Mouse (Mus musculus) cerebellum, adult 2 months (tissue): ENCODE measurements at regions not wholly inside any gene's neighbourhood (a gene's known extent, or its start where the extent isn't known, plus 50 kb on each side); places are given as distances from the start of the nearest gene placed in this dataset.
A peak's percentile ranks its signal among the peaks of the same experiment; 100 is the strongest.

Experiments
- DNase-seq, 2 experiments: peaks; one replicate each; pipeline ENCODE4 v3.0.0; 2021
- H3K27ac ChIP-seq: fragments of 200-500 bp; 2 replicates; pipeline ENCODE4 v1.5.1; 2012; ENCODE audit warnings: low read length, control low read depth, inconsistent platforms; ENCODE audit not compliant: insufficient read depth
- H3K27me3 ChIP-seq: fragments of 200-500 bp; 2 replicates; pipeline ENCODE4 v1.6.1; 2012; ENCODE audit warnings: inconsistent platforms, mild to moderate bottlenecking, low read length, moderate library complexity; ENCODE audit not compliant: control insufficient read depth, insufficient read depth
- H3K4me1 ChIP-seq: fragments of 200-500 bp; 2 replicates; pipeline ENCODE4 v1.6.1; 2011; ENCODE audit warnings: low read length; ENCODE audit not compliant: control insufficient read depth, insufficient read depth
- H3K4me3 ChIP-seq: fragments of 200-500 bp; replicated peaks from 2 replicates; pipeline ENCODE3; 2011; ENCODE audit warnings: mild to moderate bottlenecking, low read depth, low read length, control low read depth; ENCODE audit not compliant: insufficient read depth
- CTCF ChIP-seq: fragments of 200-500 bp; IDR thresholded peaks from 2 replicates; pipeline ENCODE4 v1.5.1; 2011; ENCODE audit warnings: low read depth, mild to moderate bottlenecking, control low read depth, low read length, moderate library complexity, borderline replicate concordance; ENCODE audit not compliant: insufficient read depth
- POLR2A ChIP-seq: fragments of 200-500 bp; IDR thresholded peaks from 2 replicates; pipeline ENCODE4 v1.6.1; 2011; ENCODE audit warnings: low read length, control low read depth, borderline replicate concordance; ENCODE audit not compliant: insufficient read depth
- WGBS: fragments of 180-500 bp; shearing (Covaris S2); methylation state at CpG from one replicate; pipeline ENCODE4 v1.1.7; 2018; 5-methylcytosine and 5-hydroxymethylcytosine counted together

- WGBS, result 90% methylated on average over 8 of the region's 8 CpGs
- Histone ChIP-seq H3K27me3 (no peaks in the 10 kb centered on the region), H3K4me1 (no peaks in the 10 kb centered on the region), H3K4me3 (no peak overlapping the region), H3K27ac (no peak overlapping the region)
- no peak for TF ChIP-seq POLR2A
- DNase-seq, result no peak
Observed at GRCm38 (mm10) chr13:46042224-46042623, 77.4 kb upstream of the Atxn1 start.

DNA sequence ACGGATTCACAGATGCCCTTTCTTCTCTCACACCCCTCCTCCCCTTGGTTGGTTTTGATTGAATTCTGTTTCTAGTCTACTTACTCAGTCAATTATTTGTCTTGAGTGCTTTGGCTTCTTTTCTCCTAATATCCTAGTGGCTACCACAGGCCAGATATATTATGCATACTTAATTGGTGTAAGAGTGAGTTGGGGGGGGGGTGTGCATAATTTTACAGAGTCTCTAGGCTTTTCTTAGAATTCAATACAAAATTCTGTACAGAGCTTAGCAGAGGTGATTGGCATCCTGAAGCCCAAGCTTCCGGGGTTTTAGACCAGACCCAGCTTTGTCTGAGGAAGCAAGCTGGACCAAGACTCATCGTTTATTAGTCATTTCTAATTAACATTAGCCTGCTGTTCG lies 76.7 kb upstream of the Atxn1 start:
- H3K4me1 ChIP-seq, result no peaks in the 10 kb centered on the region
- 72% methylated on average over 4 of the region's 4 CpGs for WGBS
- H3K4me3 ChIP-seq, result no peak overlapping the region
- H3K27ac ChIP-seq, result no peak overlapping the region
- TF ChIP-seq POLR2A (no peak), CTCF (no peak)
- no peaks in the 10 kb centered on the region for H3K27me3 ChIP-seq
- no peak for DNase-seq

DNA sequence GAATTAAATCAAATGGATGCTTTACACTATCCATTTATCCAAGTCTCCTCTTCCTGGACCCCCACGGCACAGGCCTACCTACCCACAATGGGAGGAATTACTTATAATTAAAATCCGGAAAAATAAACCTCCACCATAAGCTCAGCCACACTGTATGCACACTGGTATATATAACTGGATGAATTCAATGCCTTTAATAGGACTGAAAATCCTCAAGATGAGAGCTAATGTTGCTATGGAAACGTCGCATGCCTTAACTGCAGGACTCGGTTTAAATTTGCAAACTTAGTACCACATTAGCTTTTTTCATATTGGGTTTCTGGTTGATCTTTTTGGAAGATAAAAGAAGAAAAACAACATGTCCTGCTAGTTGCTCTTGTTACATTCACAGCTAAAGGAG lies 75.3 kb upstream of the Atxn1 start:
- no peak overlapping the region for H3K27ac ChIP-seq
- no peak overlapping the region for H3K4me3 ChIP-seq
- TF ChIP-seq CTCF (no peak), POLR2A (no peak)
- 89% methylated on average over 5 of the region's 5 CpGs for WGBS
- no peaks in the 10 kb centered on the region for H3K27me3 ChIP-seq
- H3K4me1 ChIP-seq, result no peaks in the 10 kb centered on the region
- no peak for DNase-seq

DNA sequence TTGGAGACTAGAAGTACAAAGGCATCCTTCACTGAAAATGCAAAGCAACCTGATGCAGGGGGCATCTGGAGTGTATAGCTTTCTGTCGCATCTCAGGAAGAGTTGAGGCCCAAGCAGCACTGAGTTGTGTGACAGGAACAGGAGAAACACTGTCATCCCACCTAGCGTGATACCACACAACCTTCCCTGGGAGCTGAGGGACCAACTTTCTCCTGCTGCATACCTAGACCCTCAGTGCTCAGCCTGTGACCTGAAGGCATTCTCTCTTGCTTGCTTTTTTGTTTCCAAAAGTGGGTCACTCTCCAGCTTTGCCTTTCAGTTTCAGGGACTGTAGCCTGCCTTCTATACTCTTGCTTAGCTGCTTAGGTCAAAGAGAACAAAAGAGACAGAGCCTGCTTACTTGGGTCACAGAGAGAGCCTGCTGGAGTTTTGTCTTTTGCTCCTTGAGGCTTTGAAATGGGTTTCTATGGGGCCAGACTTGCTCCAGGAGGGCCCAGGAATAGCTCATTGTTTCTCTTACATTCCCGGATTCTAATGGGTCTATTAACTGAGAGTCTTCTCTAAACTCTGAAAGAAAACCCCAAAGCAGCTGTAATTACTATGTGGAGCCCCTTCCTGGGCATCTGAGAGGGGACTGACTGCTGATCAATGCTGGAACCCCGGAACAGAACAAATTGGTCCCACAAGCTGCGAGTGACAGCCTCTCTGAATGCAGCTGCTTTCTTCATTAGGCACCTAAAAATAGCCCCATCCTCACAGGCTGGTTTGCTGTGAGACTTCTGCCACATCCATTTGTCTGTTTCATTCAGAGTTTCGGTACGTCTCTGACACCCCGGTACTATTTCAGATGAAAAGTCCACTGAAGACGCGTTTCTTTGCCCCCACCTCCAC lies 73.9 kb upstream of the Atxn1 start:
- TF ChIP-seq POLR2A, result no peak
- TF ChIP-seq CTCF, result no peak
- 47% methylated on average over 10 of the region's 10 CpGs for WGBS
- no peaks in the 10 kb centered on the region for H3K27me3 ChIP-seq
- no peak for DNase-seq
- no peak overlapping the region for H3K4me3 ChIP-seq
- no peak overlapping the region for H3K27ac ChIP-seq
- no peaks in the 10 kb centered on the region for H3K4me1 ChIP-seq

GRCm38 (mm10) chr13:46032281-46032680 lies 67.5 kb upstream of the Atxn1 start:
- no peak overlapping the region for H3K4me3 ChIP-seq
- no peaks in the 10 kb centered on the region for H3K27me3 ChIP-seq
- no peak for DNase-seq
- H3K4me1 ChIP-seq, result no peaks in the 10 kb centered on the region
- TF ChIP-seq CTCF (no peak), POLR2A (no peak)
- 83% methylated on average over 2 of the region's 2 CpGs for WGBS
- no peak overlapping the region for H3K27ac ChIP-seq

GRCm38 (mm10) chr13:46026018-46026417 lies 61.2 kb upstream of the Atxn1 start:
- H3K27me3 ChIP-seq, result no peaks in the 10 kb centered on the region
- TF ChIP-seq POLR2A, result no peak
- TF ChIP-seq CTCF, result no peak
- H3K4me3 ChIP-seq, result no peak overlapping the region
- H3K27ac ChIP-seq, result no peak overlapping the region
- H3K4me1 ChIP-seq, result peaks cover 3% of the 10 kb centered on the region; the same call in 1 of the 2 replicates
- 3% methylated on average over 2 of the region's 2 CpGs for WGBS
- peak in 1 of 2 experiments; percentile 35 for DNase-seq

DNA sequence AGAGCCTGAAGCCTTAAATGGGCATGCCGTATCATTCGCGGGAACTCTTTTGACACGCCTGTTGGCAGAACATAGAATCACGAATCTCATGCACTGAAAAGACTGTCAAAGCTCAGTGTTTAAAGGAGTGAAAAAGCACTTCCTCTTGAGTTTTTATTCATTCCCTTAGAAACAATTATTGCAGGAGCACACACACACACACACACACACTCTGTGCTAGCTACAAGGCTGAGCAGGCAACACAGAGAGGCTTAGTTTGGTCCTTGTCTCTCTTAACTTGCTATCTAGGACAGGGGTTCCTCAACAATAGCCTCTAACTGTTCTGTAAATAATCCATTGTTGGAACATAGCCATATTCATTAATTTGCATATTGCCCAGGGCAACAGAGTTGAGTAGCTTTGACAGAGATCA lies 58.8 kb upstream of the Atxn1 start:
- Histone ChIP-seq H3K27ac (no peak overlapping the region), H3K27me3 (no peaks in the 10 kb centered on the region), H3K4me1 (peaks cover 18% of the 10 kb centered on the region), H3K4me3 (no peak overlapping the region)
- DNase-seq, result no peak
- WGBS, result 71% methylated on average over 5 of the region's 5 CpGs
- no peak for TF ChIP-seq POLR2A
- TF ChIP-seq CTCF, result no peak

DNA sequence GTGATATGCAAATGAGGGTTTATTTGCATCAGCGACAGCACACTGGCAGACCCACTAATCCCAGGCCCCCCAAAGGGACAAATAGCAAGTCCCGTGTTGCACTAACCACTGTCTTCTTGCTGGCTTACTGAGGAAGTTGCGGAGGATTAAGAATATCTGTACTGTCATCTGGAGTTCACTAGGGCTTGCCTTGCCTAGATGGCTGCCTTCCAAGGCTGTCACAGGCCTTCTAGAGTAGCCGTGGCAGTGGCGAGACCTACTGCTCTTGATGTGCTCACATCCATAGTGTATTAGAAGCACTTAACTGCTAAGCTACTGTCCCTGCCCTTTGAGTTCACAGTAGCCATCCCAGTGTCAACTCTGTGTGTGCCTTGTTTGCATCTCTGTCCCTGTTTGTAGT lies 58.4 kb upstream of the Atxn1 start:
- Histone ChIP-seq H3K27me3 (no peaks in the 10 kb centered on the region), H3K27ac (no peak overlapping the region), H3K4me3 (no peak overlapping the region), H3K4me1 (peaks cover 18% of the 10 kb centered on the region)
- no peak for TF ChIP-seq POLR2A
- TF ChIP-seq CTCF, result no peak
- DNase-seq, result no peak
- 53% methylated on average over 5 of the region's 5 CpGs for WGBS
